Mouse (Mus musculus) CD4-positive, CD25-positive, alpha-beta regulatory T cell, adult 4 months (primary cell): Measurements from ENCODE around the gene Mef2b. TPM values are rescaled to one million over a fixed set of nuclear protein-coding genes. Genes with fewer than 3 reads are reported as not detected.

Source experiments
- polyA plus RNA-seq, 2 experiments: library from polyadenylated mRNA; unstranded; fragments of 100-300 nt; shearing (Covaris generic); gene quantifications; one replicate each; pipeline ENCODE4 v1.2.1; 2017

Gene Mef2b
- polyA plus RNA-seq, 2 experiments from 2014 or later, result 1.5 TPM; not detected in 1

Other genes starting within 250 kb of the Mef2b start
- under 1 TPM in 1 of 2 experiments, not detected in 1; 0.24 TPM for gene Tssk6, start 237.5 kb upstream of the Mef2b start, polyA plus RNA-seq
- 100 to 1,000 TPM; 184 to 253 TPM for gene Ndufa13, start 237.2 kb upstream of the Mef2b start, polyA plus RNA-seq
- gene Yjefn3, start 237.0 kb upstream of the Mef2b start, polyA plus RNA-seq, result 1 to 10 TPM in 1 of 2 experiments, under 1 TPM in 1; 0.91 to 1.6 TPM
- gene Gatad2a, start 143.3 kb upstream of the Mef2b start, polyA plus RNA-seq, result 10 to 100 TPM; 17.4 to 21.6 TPM
- 10 to 100 TPM; 43.3 to 70.0 TPM for gene Mau2, start 97.0 kb upstream of the Mef2b start, polyA plus RNA-seq
- 10 to 100 TPM; 51.1 to 80.3 TPM for gene Sugp1, start 96.9 kb upstream of the Mef2b start, polyA plus RNA-seq
- gene Tm6sf2, start 66.8 kb upstream of the Mef2b start, polyA plus RNA-seq, result 1 to 10 TPM in 1 of 2 experiments, under 1 TPM in 1; 0.60 to 1.1 TPM
- gene Hapln4, start 56.3 kb upstream of the Mef2b start, polyA plus RNA-seq, result not detected
- not detected for gene Ncan, start 18.8 kb upstream of the Mef2b start, polyA plus RNA-seq
- 10 to 100 TPM; 43.0 to 59.3 TPM for gene Nr2c2ap, start 8.4 kb upstream of the Mef2b start, polyA plus RNA-seq
- 10 to 100 TPM; 67.2 to 81.8 TPM for gene Rfxank, start 557 bp upstream of the Mef2b start, polyA plus RNA-seq
- gene Borcs8, start 212 bp upstream of the Mef2b start, polyA plus RNA-seq, result 10 to 100 TPM; 76.8 to 91.1 TPM
- 10 to 100 TPM; 25.3 to 54.7 TPM for gene Tmem161a, start 32.6 kb downstream of the Mef2b start, polyA plus RNA-seq
- gene Slc25a42, start 72.6 kb downstream of the Mef2b start, polyA plus RNA-seq, result 1 to 10 TPM; 6.2 to 9.7 TPM
- 10 to 100 TPM; 19.9 to 35.1 TPM for gene Sugp2, start 94.5 kb downstream of the Mef2b start, polyA plus RNA-seq
- 10 to 100 TPM in 1 of 2 experiments, 1 to 10 TPM in 1; 8.9 to 13.9 TPM for gene Armc6, start 94.8 kb downstream of the Mef2b start, polyA plus RNA-seq
- gene Homer3, start 143.1 kb downstream of the Mef2b start, polyA plus RNA-seq, result 1 to 10 TPM in 1 of 2 experiments, under 1 TPM in 1; 0.62 to 1.6 TPM
- gene Ddx49, start 162.8 kb downstream of the Mef2b start, polyA plus RNA-seq, result 10 to 100 TPM; 57.8 to 74.2 TPM
- gene Cope, start 162.8 kb downstream of the Mef2b start, polyA plus RNA-seq, result 100 to 1,000 TPM; 321 to 359 TPM
- not detected for gene Cers1, start 176.1 kb downstream of the Mef2b start, polyA plus RNA-seq
- gene Gdf1, start 190.1 kb downstream of the Mef2b start, polyA plus RNA-seq, result under 1 TPM in 1 of 2 experiments, not detected in 1; 0.71 TPM
- 10 to 100 TPM; 11.4 to 14.5 TPM for gene Upf1, start 213.6 kb downstream of the Mef2b start, polyA plus RNA-seq
- gene Comp, start 233.8 kb downstream of the Mef2b start, polyA plus RNA-seq, result under 1 TPM in 1 of 2 experiments, not detected in 1; 0.28 TPM